Mouse (Mus musculus): ENCODE results near the gene Faah. TPM values are rescaled to one million over a fixed set of nuclear protein-coding genes. Genes with fewer than 3 reads are reported as not detected.

Faah gene
- polyA plus RNA-seq, 1 experiment: 34.7 TPM

- WGBS: 8% methylated on average over 37 of the region's 37 CpGs
- peak; percentile 34 for DNase-seq
- TF ChIP-seq CTCF (conservative IDR thresholded peaks at IDR 0.05; ENCODE audit: insufficient read depth, insufficient read length, low read depth, low read length) (no peak), POLR2A (IDR thresholded peaks at IDR 0.05; ENCODE audit: low read depth, low read length) (no peak)
- no peak overlapping the region for H3K4me3 ChIP-seq (ENCODE audit: insufficient read depth, low read depth, low read length)
- H3K27ac ChIP-seq (ENCODE audit: insufficient read depth, low read depth, low read length): no peak overlapping the region
- H3K4me1 ChIP-seq (ENCODE audit: control insufficient read depth, insufficient read depth, low read length): no peaks in the 10 kb centered on the region
- peaks cover 5% of the 10 kb centered on the region for H3K27me3 ChIP-seq (replicated peaks; ENCODE audit: control insufficient read depth, insufficient read depth, low read length)
- no peaks in the 10 kb centered on the region for H3K36me3 ChIP-seq (ENCODE audit: control insufficient read depth, insufficient read depth, low read length)
These were observed 79.2 kb downstream of the Faah start for GRCm38 (mm10) chr4:115938276-115939160.

- Histone ChIP-seq H3K4me3 (ENCODE audit: insufficient read depth, low read depth, low read length) (no peak overlapping the region), H3K27me3 (replicated peaks; ENCODE audit: control insufficient read depth, insufficient read depth, low read length) (peaks cover 5% of the 10 kb centered on the region), H3K4me1 (ENCODE audit: control insufficient read depth, insufficient read depth, low read length) (no peaks in the 10 kb centered on the region), H3K27ac (ENCODE audit: insufficient read depth, low read depth, low read length) (no peak overlapping the region), H3K36me3 (ENCODE audit: control insufficient read depth, insufficient read depth, low read length) (no peaks in the 10 kb centered on the region)
- no peak for DNase-seq
- 11% methylated on average over 19 of the region's 19 CpGs for WGBS
- no peak for TF ChIP-seq POLR2A (IDR thresholded peaks at IDR 0.05; ENCODE audit: low read depth, low read length)
- TF ChIP-seq CTCF (conservative IDR thresholded peaks at IDR 0.05; ENCODE audit: insufficient read depth, insufficient read length, low read depth, low read length): no peak
These were observed 80.4 kb downstream of the Faah start for GRCm38 (mm10) chr4:115937061-115937976.

- DNase-seq: no peak
- H3K4me1 ChIP-seq (ENCODE audit: control insufficient read depth, insufficient read depth, low read length): no peaks in the 10 kb centered on the region
- H3K36me3 ChIP-seq (ENCODE audit: control insufficient read depth, insufficient read depth, low read length): no peaks in the 10 kb centered on the region
- no peak overlapping the region for H3K27ac ChIP-seq (ENCODE audit: insufficient read depth, low read depth, low read length)
- WGBS: 3% methylated on average over 20 of the region's 20 CpGs
- H3K27me3 ChIP-seq (replicated peaks; ENCODE audit: control insufficient read depth, insufficient read depth, low read length): peaks cover 8% of the 10 kb centered on the region
- TF ChIP-seq POLR2A (IDR thresholded peaks at IDR 0.05; ENCODE audit: low read depth, low read length) (no peak), CTCF (conservative IDR thresholded peaks at IDR 0.05; ENCODE audit: insufficient read depth, insufficient read length, low read depth, low read length) (no peak)
- no peak overlapping the region for H3K4me3 ChIP-seq (ENCODE audit: insufficient read depth, low read depth, low read length)
These were observed 81.1 kb downstream of the Faah start for GRCm38 (mm10) chr4:115936646-115937045.

DNA sequence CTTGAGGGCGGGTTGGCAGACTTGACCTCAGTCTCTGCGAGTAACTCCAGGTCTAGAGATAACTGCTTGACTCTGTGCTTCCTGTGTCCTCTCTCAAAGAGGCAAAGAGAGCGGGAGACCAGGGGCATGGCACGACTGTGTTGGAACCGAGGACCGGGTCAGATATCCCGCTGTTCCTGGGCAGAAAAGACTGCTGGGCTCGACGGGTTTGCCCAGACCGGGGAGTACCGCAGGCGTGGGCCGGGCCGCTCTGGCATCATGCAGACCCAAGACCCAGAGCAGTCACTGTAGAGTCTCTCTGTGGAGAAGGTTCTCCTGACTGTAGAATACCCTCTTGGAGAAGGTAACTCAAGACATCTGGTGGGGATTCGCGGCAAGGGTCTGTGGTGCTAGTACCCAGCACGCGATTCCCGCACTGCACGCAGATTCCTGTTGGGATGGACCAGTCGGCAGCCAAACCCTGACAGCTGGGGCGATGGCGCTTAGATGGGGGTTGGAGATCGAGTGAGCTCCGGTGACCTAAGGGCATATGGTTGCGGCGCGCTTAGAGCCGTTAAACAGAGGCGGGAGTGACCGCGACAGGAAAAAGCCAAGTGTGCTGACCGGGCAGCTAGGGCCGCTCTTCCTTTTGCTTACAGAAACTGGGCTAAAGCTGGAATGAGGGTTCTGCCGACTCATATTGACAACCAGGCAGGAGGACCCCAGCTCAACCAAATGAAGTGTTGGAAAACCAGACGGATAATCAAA is 81.7 kb downstream of the Faah start:
- Histone ChIP-seq H3K27me3 (replicated peaks; ENCODE audit: control insufficient read depth, insufficient read depth, low read length) (peaks cover 8% of the 10 kb centered on the region), H3K27ac (ENCODE audit: insufficient read depth, low read depth, low read length) (no peak overlapping the region), H3K4me1 (ENCODE audit: control insufficient read depth, insufficient read depth, low read length) (no peaks in the 10 kb centered on the region), H3K36me3 (ENCODE audit: control insufficient read depth, insufficient read depth, low read length) (no peaks in the 10 kb centered on the region), H3K4me3 (ENCODE audit: insufficient read depth, low read depth, low read length) (no peak overlapping the region)
- TF ChIP-seq POLR2A (IDR thresholded peaks at IDR 0.05; ENCODE audit: low read depth, low read length): no peak
- TF ChIP-seq CTCF (conservative IDR thresholded peaks at IDR 0.05; ENCODE audit: insufficient read depth, insufficient read length, low read depth, low read length): no peak
- DNase-seq: no peak
- WGBS: 3% methylated on average over 36 of the region's 36 CpGs

DNA sequence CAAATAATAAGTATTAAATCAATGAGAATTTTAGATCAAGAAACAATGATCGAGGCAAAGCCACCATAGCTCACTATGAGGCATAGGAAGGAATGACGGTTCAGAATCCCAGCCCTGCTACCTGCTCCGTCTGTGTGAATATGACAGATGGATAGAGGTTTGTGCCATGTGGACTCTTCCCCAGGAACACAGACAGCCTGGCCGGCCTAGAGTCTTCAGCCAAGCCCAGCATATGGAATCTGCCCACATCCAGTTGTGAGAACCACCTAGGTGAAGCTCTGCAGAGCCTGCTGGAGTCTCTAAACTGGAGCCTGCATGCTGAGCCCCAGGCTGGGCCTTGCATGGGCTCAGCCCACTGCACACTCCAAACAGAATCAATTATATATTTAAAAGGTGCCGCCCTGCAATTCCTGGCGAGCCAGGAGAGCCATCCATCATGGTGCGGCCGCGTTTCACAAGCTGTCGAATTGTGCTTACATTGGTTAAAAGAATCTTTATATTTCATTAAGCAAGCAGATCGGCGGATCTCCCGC is 86.1 kb downstream of the Faah start:
- H3K27ac ChIP-seq (ENCODE audit: insufficient read depth, low read depth, low read length): no peak overlapping the region
- H3K4me3 ChIP-seq (ENCODE audit: insufficient read depth, low read depth, low read length): no peak overlapping the region
- WGBS: 43% methylated on average over 13 of the region's 13 CpGs
- no peak for TF ChIP-seq POLR2A (IDR thresholded peaks at IDR 0.05; ENCODE audit: low read depth, low read length)
- no peak for TF ChIP-seq CTCF (conservative IDR thresholded peaks at IDR 0.05; ENCODE audit: insufficient read depth, insufficient read length, low read depth, low read length)
- DNase-seq: no peak
- H3K27me3 ChIP-seq (replicated peaks; ENCODE audit: control insufficient read depth, insufficient read depth, low read length): peaks cover 4% of the 10 kb centered on the region; the same call in 1 of the 2 replicates
- H3K36me3 ChIP-seq (ENCODE audit: control insufficient read depth, insufficient read depth, low read length): no peaks in the 10 kb centered on the region
- H3K4me1 ChIP-seq (ENCODE audit: control insufficient read depth, insufficient read depth, low read length): no peaks in the 10 kb centered on the region

DNA sequence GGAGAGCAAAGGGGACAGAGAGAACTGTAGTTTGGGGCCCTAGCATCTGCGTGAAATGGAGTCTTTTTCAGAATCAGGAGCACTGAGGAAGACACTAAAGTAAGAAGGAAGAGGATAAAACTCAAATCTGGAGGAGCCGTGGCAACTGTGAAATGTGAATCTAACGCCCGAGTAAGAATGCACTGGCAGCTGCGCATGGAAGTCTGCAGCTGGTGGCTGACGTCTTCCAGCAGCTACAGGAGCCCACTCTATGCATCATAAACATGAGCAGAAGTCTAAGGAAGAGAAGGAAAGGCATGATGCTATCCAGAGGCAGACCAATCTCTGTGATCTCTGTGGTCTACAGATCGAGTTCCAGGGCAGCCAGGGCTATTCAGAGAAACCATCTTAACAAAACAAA is 90.1 kb downstream of the Faah start:
- TF ChIP-seq POLR2A (IDR thresholded peaks at IDR 0.05; ENCODE audit: low read depth, low read length) (no peak), CTCF (conservative IDR thresholded peaks at IDR 0.05; ENCODE audit: insufficient read depth, insufficient read length, low read depth, low read length) (no peak)
- H3K36me3 ChIP-seq (ENCODE audit: control insufficient read depth, insufficient read depth, low read length): no peaks in the 10 kb centered on the region
- peaks cover 2% of the 10 kb centered on the region; the same call in 1 of the 2 replicates for H3K27me3 ChIP-seq (replicated peaks; ENCODE audit: control insufficient read depth, insufficient read depth, low read length)
- H3K4me3 ChIP-seq (ENCODE audit: insufficient read depth, low read depth, low read length): no peak overlapping the region
- H3K27ac ChIP-seq (ENCODE audit: insufficient read depth, low read depth, low read length): no peak overlapping the region
- 41% methylated on average over 7 of the region's 7 CpGs for WGBS
- no peak for DNase-seq
- no peaks in the 10 kb centered on the region for H3K4me1 ChIP-seq (ENCODE audit: control insufficient read depth, insufficient read depth, low read length)
